Mouse (Mus musculus): ENCODE measurements around the gene Gpr82. TPM values are rescaled to one million over a fixed set of nuclear protein-coding genes. Genes with fewer than 3 reads are reported as not detected.

Gpr82 gene
- polyA plus RNA-seq, 1 experiment from 2014 or later: 0.07 TPM

DNA sequence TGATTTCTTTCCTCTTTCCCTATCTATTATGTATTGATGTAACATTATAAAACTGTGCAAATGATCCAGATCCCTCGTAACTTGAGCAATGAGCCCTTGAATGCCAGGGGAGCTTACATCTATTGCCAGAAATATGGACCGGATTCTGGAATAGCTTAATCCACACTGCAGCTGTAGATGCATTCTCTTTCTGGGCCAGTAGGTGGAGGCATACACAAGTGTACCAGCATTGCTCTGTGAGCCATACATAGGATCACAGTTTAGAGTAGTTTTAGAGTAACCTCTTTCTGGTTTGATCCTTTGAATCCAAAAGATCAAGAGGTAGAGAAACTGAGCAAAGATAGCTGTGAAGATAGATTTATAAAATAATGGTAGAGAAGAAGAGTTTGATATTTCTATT, 49.0 kb downstream of the Gpr82 start:
- Histone ChIP-seq H3K36me3 (no peaks in the 10 kb centered on the region), H3K27ac (no peak overlapping the region), H3K9ac (no peak overlapping the region), H3K4me3 (no peak overlapping the region), H3K9me3 (replicated peaks) (no peaks in the 10 kb centered on the region), H3K27me3 (replicated peaks) (no peaks in the 10 kb centered on the region), H3K4me2 (no peak overlapping the region), H3K4me1 (no peaks in the 10 kb centered on the region)
- ATAC-seq: no peak
- 22% methylated on average over 2 of the region's 2 CpGs for WGBS (ENCODE audit: insufficient replicate concordance)

Small RNA genes lying within 50 kb of the gene (microRNA-seq; reads per million reads assigned to microRNA genes)
- not detected for gene Gm25246

Other genes with a start within 250 kb of the Gpr82 start
- not detected in 2 replicates for gene Nyx, start 195.3 kb upstream of the Gpr82 start, polyA plus RNA-seq (2016; fragmentation: Nextera tagmentation; extraction: Ambion mirVana)
- gene Gpr34, start 29.3 kb upstream of the Gpr82 start, polyA plus RNA-seq (2016; fragmentation: Nextera tagmentation; extraction: Ambion mirVana): 0.44 and 0.50 TPM in 2 replicates
- 1.5 and 2.1 TPM in 2 replicates for gene Cask, start 190.0 kb downstream of the Gpr82 start, polyA plus RNA-seq (2016; fragmentation: Nextera tagmentation; extraction: Ambion mirVana)